Mouse (Mus musculus): ENCODE results near the gene Ovol1. TPM values are rescaled to one million over a fixed set of nuclear protein-coding genes. Genes with fewer than 3 reads are reported as not detected.

Gene Ovol1
- not detected in 2 replicates for total RNA-seq (2014; rRNA removed; ENCODE audit: low replicate concordance)
- polyA plus RNA-seq (2015; fragmentation: Nextera tagmentation; extraction: Ambion mirVana): 0.05 TPM in 1 of 2 replicates, not detected in the other

DNA sequence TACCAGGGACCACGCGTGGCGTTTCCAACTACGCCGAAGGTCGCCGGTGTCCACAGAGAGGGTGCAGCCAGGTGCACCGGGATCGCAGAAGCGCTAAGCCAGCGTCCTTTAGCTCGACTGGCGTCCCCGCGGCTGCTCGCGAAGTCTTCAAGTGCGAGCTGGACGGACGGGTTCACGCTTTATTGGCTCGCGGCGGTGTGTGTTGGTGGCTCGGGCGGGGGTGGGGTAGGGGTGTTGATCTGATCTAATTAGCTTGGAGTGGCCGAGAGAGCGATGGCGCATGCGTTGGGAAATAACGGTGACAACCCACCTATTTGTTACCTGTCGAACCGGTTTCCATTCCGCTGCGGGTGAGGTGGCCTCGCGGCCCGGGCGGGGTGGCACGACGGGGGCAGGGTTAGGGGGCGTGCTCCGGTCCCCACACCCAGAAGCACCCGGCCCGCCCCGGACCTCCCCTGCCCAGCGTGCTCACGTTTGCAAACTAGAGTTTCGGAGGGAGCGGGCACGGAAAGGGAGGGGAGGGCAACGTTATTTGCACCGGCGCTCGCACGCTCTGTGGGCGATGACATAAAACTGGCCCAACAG lies at the start of gene Ovol1:
Gene Ovol1, minus strand, starts transcription at position 190 of the 585 bp plus-strand sequence.
- TF ChIP-seq EP300 (IDR thresholded peaks at IDR 0.05; ENCODE audit: low read depth): no peak
- no peak for TF ChIP-seq CTCF (IDR thresholded peaks at IDR 0.05; ENCODE audit: low read depth)
- no peak for DNase-seq (ENCODE audit: low spot score)
- peak within 1 kb of the TSS; percentile 62 for H3K4me2 ChIP-seq (ENCODE audit: low read depth, low read length)
- H3K27me3 ChIP-seq (ENCODE audit: control insufficient read depth, insufficient read depth, low read length): peaks cover 90% of the 10 kb centered on the region
- no peaks in the 10 kb centered on the region for H3K9me3 ChIP-seq (replicated peaks; ENCODE audit: control insufficient read depth, low read length)
- no peaks in the 10 kb centered on the region for H3K36me3 ChIP-seq (replicated peaks; ENCODE audit: control insufficient read depth, insufficient read depth, low read length)
- no peak for ATAC-seq (ENCODE audit: insufficient read depth, low read depth)
- H3K9ac ChIP-seq (replicated peaks; ENCODE audit: low read depth, low read length): no peak within 1 kb of the TSS; the same call in 1 of the 2 replicates
- H3K4me3 ChIP-seq (ENCODE audit: low read depth, low read length): peak within 1 kb of the TSS; percentile 40
- 1% methylated on average over 57 of the region's 57 CpGs for WGBS
- H3K27ac ChIP-seq (ENCODE audit: low read depth): no peak within 1 kb of the TSS
- peaks cover 15% of the 10 kb centered on the region for H3K4me1 ChIP-seq (ENCODE audit: control insufficient read depth, insufficient read depth)

DNA sequence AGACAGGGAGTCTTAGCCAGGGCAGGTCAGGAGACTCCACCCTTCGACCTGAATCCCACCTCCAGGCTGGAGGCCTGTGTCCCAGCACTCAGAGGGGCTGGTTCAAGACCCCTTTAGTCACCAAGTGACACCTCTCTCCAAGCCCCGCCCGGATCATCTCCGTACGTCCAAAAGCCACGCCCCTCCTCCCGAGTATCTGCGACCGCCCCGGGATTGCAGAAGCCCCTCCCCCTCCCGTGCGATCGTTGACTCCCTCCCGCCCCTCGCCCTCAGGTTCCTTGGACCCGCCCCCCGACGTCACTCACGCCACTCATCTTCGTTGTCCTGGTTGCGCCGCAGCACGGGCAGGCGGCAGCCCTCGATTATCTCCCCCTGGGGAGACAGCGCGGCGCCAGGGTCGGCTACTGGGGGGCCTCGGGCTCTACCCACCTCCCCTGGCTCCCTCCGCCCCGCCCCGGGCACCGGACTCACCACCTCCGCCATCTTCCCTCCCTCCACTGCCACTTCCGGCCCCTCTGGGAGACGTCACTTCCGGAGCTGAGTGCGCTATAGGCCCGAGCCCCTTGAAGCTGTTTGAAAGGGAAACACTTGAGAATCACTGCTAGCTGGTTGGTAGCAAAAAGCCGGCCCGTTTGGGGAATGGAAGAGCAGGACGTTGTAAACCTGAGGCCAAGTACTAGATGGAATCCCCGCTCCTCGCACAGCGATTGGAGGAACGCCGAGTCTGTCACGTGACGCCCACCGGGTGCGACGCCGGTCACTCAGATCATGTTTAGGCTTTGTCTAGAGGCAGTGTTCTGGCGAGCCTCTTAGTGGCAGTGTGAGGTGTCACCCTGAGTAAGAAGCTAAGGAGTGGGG lies 49.3 kb upstream of the Ovol1 start, which contains the start of gene Kat5:
Gene Kat5, minus strand, starts transcription at position 691 of the 858 bp plus-strand sequence.
- peak within 1 kb of the TSS; percentile 84 for H3K9ac ChIP-seq (replicated peaks; ENCODE audit: low read depth, low read length)
- peak within 1 kb of the TSS; percentile 96 for H3K27ac ChIP-seq (ENCODE audit: low read depth)
- DNase-seq (ENCODE audit: low spot score): peak; percentile 91
- H3K4me2 ChIP-seq (ENCODE audit: low read depth, low read length): peak within 1 kb of the TSS; percentile 58
- under 1% methylated on average over 54 of the region's 55 CpGs for whole genome bisulfite sequencing
- ATAC-seq (ENCODE audit: insufficient read depth, low read depth): peak; percentile 90
- H3K4me3 ChIP-seq (ENCODE audit: low read depth, low read length): peak within 1 kb of the TSS; percentile 85
- H3K9me3 ChIP-seq (replicated peaks; ENCODE audit: control insufficient read depth, low read length): no peaks in the 10 kb centered on the region
- peaks cover 12% of the 10 kb centered on the region for H3K4me1 ChIP-seq (ENCODE audit: control insufficient read depth, insufficient read depth)
- peaks cover 35% of the 10 kb centered on the region for H3K36me3 ChIP-seq (replicated peaks; ENCODE audit: control insufficient read depth, insufficient read depth, low read length)
- TF ChIP-seq EP300 (IDR thresholded peaks at IDR 0.05; ENCODE audit: low read depth) (0 out of 2 replicates have a peak, but pooled peaks have one; percentile 58), CTCF (IDR thresholded peaks at IDR 0.05; ENCODE audit: low read depth) (no peak)
- H3K27me3 ChIP-seq (ENCODE audit: control insufficient read depth, insufficient read depth, low read length): no peaks in the 10 kb centered on the region

DNA sequence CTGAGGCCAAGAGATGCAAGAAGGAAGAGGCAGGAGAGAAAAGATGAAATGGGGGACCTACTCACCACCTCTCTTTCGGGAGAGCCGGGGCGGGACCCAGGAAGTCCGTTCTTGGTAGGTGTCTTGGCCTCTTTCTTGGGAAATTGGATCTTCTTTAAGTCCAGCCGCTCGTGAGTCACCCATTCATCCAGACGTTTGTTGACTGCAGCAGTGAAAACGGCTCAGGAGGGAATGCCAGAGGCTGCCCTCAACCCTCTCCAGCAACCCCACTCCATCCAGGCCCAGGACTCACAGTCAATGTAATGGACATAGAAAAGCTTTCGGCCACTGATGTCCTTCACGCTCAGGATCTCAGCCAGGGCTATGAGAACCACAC lies 48.7 kb upstream of the Ovol1 start:
- 61% methylated on average over 10 of the region's 10 CpGs for WGBS
- H3K4me1 ChIP-seq (ENCODE audit: control insufficient read depth, insufficient read depth): peaks cover 12% of the 10 kb centered on the region
- DNase-seq (ENCODE audit: low spot score): no peak

DNA sequence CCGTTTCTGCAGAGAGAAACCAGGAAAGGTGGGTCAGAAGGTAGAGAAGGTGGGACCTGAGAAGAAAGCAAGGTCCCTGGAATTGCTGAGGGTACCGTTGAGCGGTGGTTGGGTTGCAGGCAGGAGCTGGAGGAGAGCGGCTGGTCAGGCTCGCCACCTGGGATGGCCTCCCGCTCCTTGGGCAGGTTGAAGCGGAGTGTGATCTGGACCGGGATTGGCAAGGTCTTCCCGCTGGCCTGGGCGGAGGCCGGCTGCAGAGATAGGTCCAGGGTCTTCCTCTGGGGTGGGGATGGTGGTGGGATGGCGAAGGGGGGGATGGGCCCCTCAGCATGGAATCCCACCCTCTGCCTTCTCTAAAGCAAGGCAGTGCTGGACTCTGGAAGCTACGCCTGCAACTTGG lies 48.3 kb upstream of the Ovol1 start:
- H3K36me3 ChIP-seq (replicated peaks; ENCODE audit: control insufficient read depth, insufficient read depth, low read length): peaks cover 46% of the 10 kb centered on the region
- no peaks in the 10 kb centered on the region for H3K9me3 ChIP-seq (replicated peaks; ENCODE audit: control insufficient read depth, low read length)
- no peak overlapping the region for H3K9ac ChIP-seq (replicated peaks; ENCODE audit: low read depth, low read length)
- WGBS: 95% methylated on average over 13 of the region's 13 CpGs
- TF ChIP-seq CTCF (IDR thresholded peaks at IDR 0.05; ENCODE audit: low read depth): no peak
- TF ChIP-seq EP300 (IDR thresholded peaks at IDR 0.05; ENCODE audit: low read depth): no peak
- H3K27ac ChIP-seq (ENCODE audit: low read depth): no peak overlapping the region
- H3K27me3 ChIP-seq (ENCODE audit: control insufficient read depth, insufficient read depth, low read length): no peaks in the 10 kb centered on the region
- DNase-seq (ENCODE audit: low spot score) (no peak), ATAC-seq (ENCODE audit: insufficient read depth, low read depth) (no peak)
- H3K4me3 ChIP-seq (ENCODE audit: low read depth, low read length): no peak overlapping the region
- peaks cover 12% of the 10 kb centered on the region for H3K4me1 ChIP-seq (ENCODE audit: control insufficient read depth, insufficient read depth)
- H3K4me2 ChIP-seq (ENCODE audit: low read depth, low read length): peak overlapping the region; percentile 58

More for the DNA sequence above, 48.7 kb upstream of the Ovol1 start:
- Histone ChIP-seq H3K4me2 (ENCODE audit: low read depth, low read length) (peak overlapping the region; percentile 58), H3K9ac (replicated peaks; ENCODE audit: low read depth, low read length) (peak overlapping the region; percentile 84), H3K9me3 (replicated peaks; ENCODE audit: control insufficient read depth, low read length) (no peaks in the 10 kb centered on the region), H3K27ac (ENCODE audit: low read depth) (peak overlapping the region; percentile 96), H3K4me3 (ENCODE audit: low read depth, low read length) (peak overlapping the region; percentile 85), H3K27me3 (ENCODE audit: control insufficient read depth, insufficient read depth, low read length) (no peaks in the 10 kb centered on the region), H3K36me3 (replicated peaks; ENCODE audit: control insufficient read depth, insufficient read depth, low read length) (peaks cover 41% of the 10 kb centered on the region)
- ATAC-seq (ENCODE audit: insufficient read depth, low read depth): no peak
- TF ChIP-seq EP300 (IDR thresholded peaks at IDR 0.05; ENCODE audit: low read depth) (no peak), CTCF (IDR thresholded peaks at IDR 0.05; ENCODE audit: low read depth) (no peak)

DNA sequence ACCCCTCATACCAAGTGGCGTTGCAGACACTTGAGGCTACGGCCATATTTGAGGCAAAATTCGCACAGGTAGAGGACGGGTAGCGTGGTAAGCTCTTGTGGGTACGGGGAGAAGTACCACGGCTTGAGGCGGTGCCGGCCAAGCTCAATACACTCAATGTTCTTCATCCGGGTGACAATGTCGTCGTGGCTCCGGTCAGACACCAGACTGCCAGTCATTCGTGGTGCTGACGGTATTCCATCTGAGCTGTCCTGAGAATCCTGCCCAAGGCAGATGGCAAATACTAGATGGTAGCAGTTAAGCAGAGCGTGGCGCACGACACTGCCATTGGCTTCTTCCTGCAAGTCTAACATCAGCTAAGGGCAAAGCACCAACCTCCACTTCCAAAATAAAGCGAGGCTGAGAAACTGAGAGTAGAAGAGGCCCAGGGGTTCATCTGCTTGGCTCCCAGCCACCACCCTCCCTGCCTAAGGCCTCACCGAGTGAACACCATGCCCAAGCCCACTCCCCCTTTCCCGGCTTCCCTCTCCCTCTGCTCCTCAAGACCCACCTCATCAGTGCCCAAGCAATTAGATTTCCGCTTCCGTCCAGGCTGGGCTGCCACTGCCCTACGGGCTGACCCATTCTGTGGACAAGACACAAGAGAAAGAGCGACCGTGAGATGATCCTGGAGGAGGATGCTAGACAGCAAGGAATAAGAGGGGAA lies 47.4 kb upstream of the Ovol1 start:
- no peak overlapping the region for H3K9ac ChIP-seq (replicated peaks; ENCODE audit: low read depth, low read length)
- DNase-seq (ENCODE audit: low spot score) (no peak), ATAC-seq (ENCODE audit: insufficient read depth, low read depth) (no peak)
- H3K27me3 ChIP-seq (ENCODE audit: control insufficient read depth, insufficient read depth, low read length): no peaks in the 10 kb centered on the region
- H3K27ac ChIP-seq (ENCODE audit: low read depth): no peak overlapping the region
- WGBS: 94% methylated on average over 26 of the region's 26 CpGs
- no peaks in the 10 kb centered on the region for H3K9me3 ChIP-seq (replicated peaks; ENCODE audit: control insufficient read depth, low read length)
- TF ChIP-seq EP300 (IDR thresholded peaks at IDR 0.05; ENCODE audit: low read depth) (no peak), CTCF (IDR thresholded peaks at IDR 0.05; ENCODE audit: low read depth) (no peak)
- peaks cover 12% of the 10 kb centered on the region for H3K4me1 ChIP-seq (ENCODE audit: control insufficient read depth, insufficient read depth)
- H3K4me2 ChIP-seq (ENCODE audit: low read depth, low read length): no peak overlapping the region
- H3K4me3 ChIP-seq (ENCODE audit: low read depth, low read length): no peak overlapping the region
- H3K36me3 ChIP-seq (replicated peaks; ENCODE audit: control insufficient read depth, insufficient read depth, low read length): peaks cover 53% of the 10 kb centered on the region
